Mouse (Mus musculus) heart, adult 8-10 months (tissue): ENCODE measurements around the gene Chchd2. TPM values are rescaled to one million over a fixed set of nuclear protein-coding genes. Genes with fewer than 3 reads are reported as not detected.
"Not testable (repeated sequence)": the region's sequence is repeated elsewhere in the genome, so short reads cannot be mapped to it uniquely, and the experiment has no call there.

ENCODE experiments used
- DNase-seq: peaks from one replicate; pipeline ENCODE4 v3.0.0; 2022; ENCODE audit warnings: low spot score
- total RNA-seq, 4 experiments: library from RNA; stranded (reverse); gene quantifications; 2 replicates each; pipeline ENCODE4 v1.2.4; 2022

The Chchd2 gene
- total RNA-seq = 1,000 to 10,000 TPM; 1,037 to 1,147 (median 1,095) TPM

DNA sequence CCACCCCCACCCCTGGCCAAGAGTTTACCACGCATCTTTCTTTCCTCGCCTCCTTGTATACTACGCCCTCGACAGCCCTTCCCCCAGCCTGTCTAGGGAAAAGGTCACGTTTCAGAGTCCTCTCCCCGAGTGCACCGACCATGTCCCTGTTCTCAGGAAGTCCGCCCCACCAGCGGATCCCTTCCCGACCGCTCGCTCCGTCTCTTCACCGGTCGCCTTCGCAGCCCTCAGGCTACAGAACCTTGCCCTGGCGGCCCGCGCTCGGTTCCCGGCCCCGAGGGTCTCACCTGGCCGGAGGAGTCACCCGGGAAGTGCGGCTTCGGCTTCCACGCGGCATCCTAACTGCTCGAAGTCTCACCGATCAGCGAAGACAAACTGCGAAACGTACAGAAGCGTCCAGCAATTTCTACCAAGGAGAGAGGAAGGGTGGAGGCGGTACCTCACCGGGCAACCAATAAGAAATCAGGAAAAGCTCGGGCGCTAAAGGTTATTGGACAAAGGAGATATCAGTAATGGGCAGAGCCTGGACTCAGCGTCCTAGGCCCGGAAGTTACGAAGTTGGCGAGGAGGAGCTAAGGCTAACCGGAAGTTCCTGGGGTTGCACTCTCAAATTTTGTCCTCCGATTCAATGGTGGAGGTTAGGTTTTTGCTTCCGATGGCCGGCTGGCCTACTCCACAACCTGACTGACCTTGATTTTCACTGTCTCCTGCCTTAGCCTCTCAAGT is at the start of gene Chchd2:
TSS of gene Chchd2 (minus strand) at position 560 of the 726 bp plus-strand sequence.
- peak; percentile 99 for DNase-seq

- DNase-seq = no peak
These were observed 49.7 kb upstream of the Chchd2 start for GRCm38 (mm10) chr5:129936941-129937340.

GRCm38 (mm10) chr5:129929924-129930855 is 42.9 kb upstream of the Chchd2 start:
- no peak for DNase-seq

DNA sequence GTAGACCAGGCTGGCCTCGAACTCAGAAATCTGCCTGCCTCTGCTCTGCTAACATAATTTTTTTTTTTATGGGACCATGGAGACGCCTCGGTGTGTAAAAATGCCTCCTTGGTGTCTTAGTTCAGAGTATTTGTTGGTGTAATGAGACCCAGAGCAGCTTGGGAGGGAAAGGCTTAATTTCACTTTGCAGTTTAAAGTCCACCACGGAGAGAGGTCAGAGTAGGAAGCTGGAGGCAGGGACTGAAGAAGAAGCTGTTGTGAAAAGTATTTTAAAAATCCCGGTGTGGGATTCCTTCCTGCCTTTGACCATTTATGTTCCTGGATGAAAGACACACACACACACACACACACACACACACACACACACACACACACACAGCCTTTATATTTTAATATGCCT is 38.7 kb upstream of the Chchd2 start:
- DNase-seq = no peak

DNA sequence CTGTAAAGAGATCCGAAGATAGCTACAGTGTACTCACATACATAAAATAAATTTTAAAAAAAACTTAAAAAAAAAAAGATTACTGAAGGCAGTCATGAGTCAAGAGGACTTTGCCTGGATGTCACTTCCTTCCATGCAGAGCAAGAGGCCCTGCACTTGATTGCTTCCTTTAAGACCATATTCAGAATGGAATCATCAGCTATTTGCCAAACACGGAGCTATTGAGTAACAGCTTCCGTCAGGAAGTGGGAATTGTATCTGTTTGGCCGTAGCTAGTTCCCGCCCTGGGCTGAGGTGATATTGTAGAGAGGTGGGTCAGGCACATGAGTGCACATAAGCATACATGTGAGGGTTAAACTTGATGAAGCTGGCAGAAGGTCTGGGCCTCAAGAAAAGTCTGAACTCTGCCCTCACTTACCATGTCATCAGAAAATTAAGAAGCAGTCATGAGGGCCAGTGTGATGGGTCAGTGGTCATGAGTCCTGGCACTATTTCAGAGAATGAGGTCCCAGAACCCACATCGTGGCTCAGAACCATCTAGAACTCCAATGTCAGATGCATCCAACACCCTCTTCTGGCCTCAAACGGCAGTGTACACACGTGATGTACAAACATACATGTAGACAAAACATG is 37.7 kb upstream of the Chchd2 start:
- DNase-seq = no peak

DNA sequence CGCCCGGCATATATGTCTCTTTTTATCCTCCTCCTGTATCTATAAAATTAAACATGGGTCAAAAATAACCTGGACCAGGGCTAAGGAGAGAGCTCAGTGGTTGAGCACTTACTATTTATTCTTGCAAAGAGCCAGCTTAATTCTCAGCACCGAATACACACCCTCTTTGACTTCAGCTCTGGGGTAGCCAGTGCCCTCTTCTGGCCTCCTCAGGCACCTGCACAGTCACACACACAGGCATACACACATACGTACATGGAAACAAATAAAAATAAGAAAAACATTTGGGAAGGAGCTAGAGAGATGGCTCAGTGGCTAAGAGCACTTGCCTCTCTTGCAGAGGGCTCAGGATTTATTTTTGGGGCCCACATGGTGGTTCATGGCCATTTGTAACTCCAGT is 34.7 kb upstream of the Chchd2 start:
- no peak for DNase-seq

GRCm38 (mm10) chr5:129919320-129919719 is 32.0 kb upstream of the Chchd2 start:
- DNase-seq = no peak

DNA sequence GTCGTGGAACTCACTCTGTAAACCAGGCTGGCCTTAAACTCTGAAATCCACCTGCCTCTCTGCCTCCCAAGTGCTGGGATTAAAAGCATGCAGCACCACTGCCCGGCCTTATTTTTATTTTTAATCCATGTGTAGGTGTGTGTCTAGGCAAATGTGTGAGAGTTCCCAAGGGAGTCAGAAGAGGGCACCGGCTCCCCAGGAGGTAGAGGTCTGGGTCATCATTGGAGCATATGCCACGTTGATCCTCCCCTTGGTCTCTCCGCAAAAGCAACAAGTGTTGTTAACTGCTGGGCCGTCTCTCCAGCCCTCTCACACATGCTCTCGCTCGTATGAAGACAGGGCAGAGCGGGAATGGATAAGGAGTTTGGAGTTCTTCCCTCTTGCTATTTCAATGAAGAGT is 31.5 kb upstream of the Chchd2 start:
- DNase-seq = no peak

DNA sequence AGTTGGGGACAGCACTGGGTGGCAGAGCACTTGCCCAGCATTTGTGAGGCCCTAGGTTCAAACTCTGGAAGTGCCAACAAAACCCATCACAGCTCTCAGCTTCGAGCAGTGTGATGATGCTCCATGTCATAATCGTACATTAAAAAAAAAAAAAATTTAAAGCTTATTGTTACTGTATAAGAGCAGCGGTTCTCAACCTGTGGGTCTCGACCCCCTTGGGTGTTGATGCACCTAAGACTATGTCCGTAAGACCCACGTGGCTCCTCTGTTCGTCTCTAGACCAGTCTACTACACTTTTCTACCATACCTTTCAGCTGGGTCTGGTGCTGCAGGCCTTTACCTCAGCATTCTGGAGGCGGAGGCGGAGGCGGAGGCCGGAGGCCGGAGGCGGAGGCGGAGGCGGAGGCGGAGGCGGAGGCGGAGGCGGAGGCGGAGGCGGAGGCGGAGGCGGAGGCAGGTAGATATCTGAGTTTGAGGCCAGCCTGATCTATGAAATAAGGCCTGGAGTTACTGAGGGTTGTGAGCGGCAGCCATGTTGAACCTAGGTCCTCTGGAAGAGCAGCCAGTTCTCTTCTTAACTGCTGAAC is 30.9 kb upstream of the Chchd2 start:
- no peak for DNase-seq

DNA sequence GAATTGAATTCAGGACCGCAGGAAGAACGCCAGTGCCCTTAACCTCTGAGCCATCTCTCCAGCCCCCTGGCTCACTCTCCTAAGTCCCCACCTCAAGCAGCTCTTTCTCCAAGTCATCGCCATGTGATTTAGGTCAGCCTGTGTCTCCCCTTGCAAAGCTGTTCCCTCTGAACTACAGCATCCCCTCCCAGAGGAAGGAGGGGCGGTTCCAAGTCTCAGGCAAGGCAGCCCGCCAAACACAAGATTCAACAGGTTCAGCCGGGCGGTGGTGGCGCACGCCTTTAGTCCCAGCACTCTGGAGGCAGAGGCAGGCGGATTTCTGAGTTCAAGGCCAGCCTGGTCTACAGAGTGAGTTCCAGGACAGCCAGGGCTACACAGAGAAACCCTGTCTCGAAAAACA is 28.2 kb upstream of the Chchd2 start:
- DNase-seq = not testable (repeated sequence)

- DNase-seq = no peak
These were observed 26.8 kb upstream of the Chchd2 start for GRCm38 (mm10) chr5:129914024-129914423.

DNA sequence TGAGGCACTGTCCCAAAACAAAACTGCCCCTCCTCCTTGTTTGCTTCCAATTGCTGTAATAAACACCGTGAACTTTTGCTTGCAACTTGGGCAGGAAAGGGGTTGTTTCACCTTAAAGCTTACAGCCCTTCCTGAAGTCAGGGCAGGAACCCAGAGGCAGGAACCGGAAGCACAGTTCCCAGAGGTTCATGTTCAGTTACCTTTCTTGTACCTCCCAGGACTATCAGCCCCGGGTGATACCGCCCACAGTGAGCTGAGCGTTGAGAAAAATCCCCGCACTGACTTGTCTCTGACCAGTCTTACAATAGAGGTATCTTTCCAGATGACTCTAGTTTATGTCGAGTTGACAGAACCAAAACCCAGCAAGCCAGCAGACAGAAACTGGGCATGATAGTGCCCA is 22.3 kb upstream of the Chchd2 start:
- DNase-seq = no peak

DNA sequence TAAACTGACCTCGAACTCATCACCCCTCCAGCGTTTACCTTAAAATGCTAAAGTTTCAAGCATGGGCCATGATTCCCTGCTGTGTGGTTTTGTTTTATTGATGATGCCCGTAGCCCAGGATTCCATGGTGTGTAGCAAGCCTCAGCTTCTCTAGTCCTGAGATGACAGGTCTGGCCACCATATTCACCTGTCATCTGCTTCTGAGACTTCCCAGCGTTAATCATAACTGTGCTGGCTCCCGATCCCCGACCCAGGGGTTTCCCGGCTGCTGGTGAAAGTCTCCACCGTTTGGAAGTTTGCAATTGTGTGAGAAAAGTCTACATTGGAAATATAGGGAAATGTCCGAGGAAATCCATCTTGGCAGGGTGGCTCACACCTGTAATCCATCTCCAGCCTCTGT is 21.9 kb upstream of the Chchd2 start:
- DNase-seq = no peak

DNA sequence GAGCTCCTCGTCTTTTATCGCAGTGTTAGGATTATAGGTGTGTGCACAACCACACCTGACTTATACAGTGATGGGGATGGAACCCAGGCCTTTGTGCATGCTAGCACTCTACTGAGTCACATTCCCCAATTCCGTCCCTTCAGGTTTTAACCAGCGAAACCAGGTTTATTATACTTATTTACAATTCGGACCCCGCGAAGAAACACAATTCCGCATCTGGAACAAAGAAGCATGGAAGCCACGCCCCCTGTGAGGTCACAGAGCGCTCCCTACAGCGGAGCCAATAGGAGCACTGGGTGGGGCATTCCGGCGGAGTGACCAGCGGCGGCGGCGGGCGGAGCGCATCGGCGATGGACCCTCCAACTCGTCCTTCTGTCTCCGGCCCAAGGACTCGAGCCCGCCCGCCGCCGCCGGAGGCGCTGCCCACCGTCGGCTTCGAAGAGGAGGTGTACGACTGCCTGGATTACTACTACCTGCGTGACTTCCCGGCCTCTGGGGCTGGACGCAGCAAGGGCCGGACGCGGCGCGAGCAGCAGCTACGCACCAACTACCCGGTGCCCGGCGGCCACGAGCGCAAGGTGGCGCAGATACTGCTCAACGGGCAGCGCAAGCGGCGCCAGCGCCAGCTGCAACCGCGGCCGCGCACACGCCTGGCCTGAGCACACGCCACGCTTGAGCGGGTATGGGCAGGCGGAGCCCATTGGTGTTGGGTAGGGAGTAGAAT is 21.1 kb upstream of the Chchd2 start, which contains the start of gene Nupr1l:
TSS of gene Nupr1l (plus strand) at position 299 of the 724 bp plus-strand sequence.
- peak; percentile 86 for DNase-seq

GRCm38 (mm10) chr5:129907775-129908174 is 20.5 kb upstream of the Chchd2 start:
- no peak for DNase-seq

- DNase-seq = no peak
These were observed 11.2 kb upstream of the Chchd2 start, which contains the start of gene Phkg1 for GRCm38 (mm10) chr5:129898449-129898848. Gene Phkg1, minus strand, starts transcription at chr5:129898549.

DNA sequence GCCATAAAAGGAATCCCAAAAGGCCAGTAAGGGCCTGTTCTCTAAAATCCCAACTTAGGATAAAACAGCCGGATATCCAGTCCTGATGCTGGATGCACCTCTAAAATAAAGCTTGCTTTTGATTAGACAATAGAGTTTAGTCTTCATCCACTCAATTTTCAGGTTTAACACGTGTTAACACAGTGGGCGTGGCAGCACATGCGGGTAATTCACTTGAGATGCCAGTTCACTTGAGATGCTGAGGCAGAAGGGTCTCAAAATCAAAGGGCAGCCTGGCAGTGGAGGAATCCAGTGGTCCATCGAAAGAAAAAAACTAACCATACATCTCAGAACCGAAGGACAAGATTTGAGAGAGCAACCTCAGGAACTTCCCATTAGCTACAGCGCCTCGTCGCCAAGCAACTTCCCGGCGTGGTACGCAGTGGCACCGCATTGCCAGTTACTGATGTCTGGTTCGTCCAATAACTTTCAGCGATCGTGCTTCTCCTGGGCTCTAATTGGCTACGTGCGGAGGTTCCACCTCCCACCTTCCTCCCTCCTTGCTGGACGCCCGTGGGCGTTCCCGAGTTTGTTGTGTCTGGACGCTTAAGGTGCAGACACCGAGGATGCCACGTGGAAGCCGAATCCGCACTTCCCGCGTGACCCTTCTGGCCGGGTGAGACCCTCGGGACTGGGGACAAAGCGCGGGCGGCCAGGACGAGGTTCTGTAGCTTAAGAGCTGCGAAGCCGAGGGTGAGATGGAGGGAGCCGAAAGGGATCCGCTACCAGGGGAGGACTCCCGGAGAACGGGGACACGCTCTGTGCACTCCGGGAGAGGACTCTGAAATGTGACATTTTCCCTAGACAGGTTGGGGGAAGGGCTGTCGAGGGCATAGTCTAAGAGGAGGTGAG is 8.2 kb upstream of the Chchd2 start, which contains the start of gene Zbed5:
TSS of gene Zbed5 (plus strand) at position 526 of the 891 bp plus-strand sequence.
- peak; percentile 93 for DNase-seq

GRCm38 (mm10) chr5:129890390-129890789 is 3.1 kb upstream of the Chchd2 start:
- DNase-seq = not testable (repeated sequence)

DNA sequence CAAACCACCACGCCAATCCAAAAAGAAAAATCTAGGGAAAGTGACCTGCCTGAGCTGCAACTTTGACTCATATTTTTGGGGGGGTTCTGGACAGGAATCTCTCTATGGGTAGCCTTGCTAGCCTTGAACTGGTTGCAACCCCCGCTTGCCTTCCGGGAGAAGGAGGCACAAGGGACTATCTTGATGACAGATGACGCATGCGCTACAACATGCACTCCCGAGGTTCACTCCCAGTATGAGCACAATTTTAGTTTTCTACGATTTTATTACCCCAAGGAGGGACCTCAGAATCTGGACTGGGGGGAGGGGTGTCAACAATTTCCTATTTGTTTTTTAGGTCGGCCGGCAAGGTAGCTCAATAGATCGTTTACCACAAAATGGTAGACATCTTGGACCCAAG is 999 bp downstream of the Chchd2 start:
- DNase-seq = no peak

GRCm38 (mm10) chr5:129879888-129880287 is 7.4 kb downstream of the Chchd2 start:
- no peak for DNase-seq
